Mouse (Mus musculus): ENCODE results near the gene Hadhb.

DNA sequence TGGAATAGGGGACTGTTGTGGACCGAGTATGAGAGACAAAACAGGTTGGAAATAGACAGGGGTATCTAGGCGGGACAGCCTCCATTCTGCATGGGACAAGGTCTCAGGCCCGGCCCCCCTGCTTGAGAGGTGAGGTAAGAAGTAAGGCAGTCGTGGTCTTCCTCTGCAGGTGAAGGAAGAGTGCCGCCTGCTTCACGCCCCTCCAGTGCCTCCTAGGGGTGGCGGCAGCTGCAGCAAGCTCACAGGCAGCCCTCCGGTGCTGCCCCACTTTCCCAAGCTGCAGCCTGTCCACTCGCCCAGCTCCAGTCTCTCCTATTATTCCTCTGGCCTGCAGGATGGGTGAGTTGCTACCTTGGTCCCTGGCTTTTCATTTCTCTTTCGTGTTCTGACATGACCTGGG, 39.3 kb upstream of the Hadhb start:
- no peak for TF ChIP-seq POLR2A (IDR thresholded peaks at IDR 0.05; ENCODE audit: low read depth, low read length)
- TF ChIP-seq CTCF (IDR thresholded peaks at IDR 0.05; ENCODE audit: extremely low read depth, insufficient read length, insufficient replicate concordance, low read depth, low read length): no peak

Data from small intestine, adult 2 months (tissue).